Mouse (Mus musculus): ENCODE measurements around the gene Immp2l. TPM values are rescaled to one million over a fixed set of nuclear protein-coding genes. Genes with fewer than 3 reads are reported as not detected.

Immp2l gene
- polyA plus RNA-seq, 1 experiment from 2014 or later: 12.5 TPM

DNA sequence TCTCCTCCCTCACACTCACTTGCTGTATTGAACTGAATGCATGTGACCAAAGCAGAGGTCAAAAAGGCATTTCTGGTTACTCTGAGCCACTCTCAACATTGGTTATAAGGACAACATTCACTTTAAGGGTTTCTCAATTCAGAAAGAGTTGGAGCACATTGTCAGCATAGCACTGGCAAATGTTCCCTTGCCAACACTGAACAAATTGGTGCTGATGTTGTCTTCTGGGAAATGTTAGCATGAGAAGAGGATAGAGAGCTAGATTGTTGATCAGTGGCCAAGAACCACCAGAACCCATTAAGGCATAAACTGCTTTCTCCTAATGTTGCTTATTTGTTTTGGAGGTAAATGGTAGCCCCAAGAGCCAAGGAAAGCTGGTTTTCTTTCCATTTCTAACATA, 922.6 kb downstream of the Immp2l start:
- Histone ChIP-seq H3K9ac (ENCODE audit: low read depth, low read length) (no peak overlapping the region), H3K4me1 (ENCODE audit: control insufficient read depth, low read depth, low read length) (no peaks in the 10 kb centered on the region), H3K36me3 (ENCODE audit: control insufficient read depth, insufficient read depth) (no peaks in the 10 kb centered on the region), H3K27ac (ENCODE audit: low read length) (no peak overlapping the region), H3K27me3 (ENCODE audit: control insufficient read depth, insufficient read depth, low read depth, low read length) (no peaks in the 10 kb centered on the region), H3K9me3 (replicated peaks; ENCODE audit: control insufficient read depth, low read length) (no peaks in the 10 kb centered on the region), H3K4me2 (ENCODE audit: low read depth, low read length) (no peak overlapping the region), H3K4me3 (ENCODE audit: low read depth, low read length) (no peak overlapping the region)
- no peak for ATAC-seq (ENCODE audit: low read depth)

- no peaks in the 10 kb centered on the region for H3K4me1 ChIP-seq (ENCODE audit: control insufficient read depth, low read depth, low read length)
- 57% methylated on average over 1 of the region's 1 CpGs for WGBS (ENCODE audit: insufficient replicate concordance)
- no peaks in the 10 kb centered on the region for H3K27me3 ChIP-seq (ENCODE audit: control insufficient read depth, insufficient read depth, low read depth, low read length)
- no peaks in the 10 kb centered on the region for H3K36me3 ChIP-seq (ENCODE audit: control insufficient read depth, insufficient read depth)
- H3K27ac ChIP-seq (ENCODE audit: low read length): no peak overlapping the region
- H3K4me2 ChIP-seq (ENCODE audit: low read depth, low read length): no peak overlapping the region
- H3K9me3 ChIP-seq (replicated peaks; ENCODE audit: control insufficient read depth, low read length): no peaks in the 10 kb centered on the region
- H3K4me3 ChIP-seq (ENCODE audit: low read depth, low read length): no peak overlapping the region
- ATAC-seq (ENCODE audit: low read depth): no peak
- H3K9ac ChIP-seq (ENCODE audit: low read depth, low read length): no peak overlapping the region
These were observed 925.5 kb downstream of the Immp2l start for GRCm38 (mm10) chr12:41949409-41949808.

GRCm38 (mm10) chr12:41949841-41950241, 926.0 kb downstream of the Immp2l start:
- Histone ChIP-seq H3K4me2 (ENCODE audit: low read depth, low read length) (no peak overlapping the region), H3K4me3 (ENCODE audit: low read depth, low read length) (no peak overlapping the region), H3K9ac (ENCODE audit: low read depth, low read length) (no peak overlapping the region), H3K9me3 (replicated peaks; ENCODE audit: control insufficient read depth, low read length) (no peaks in the 10 kb centered on the region), H3K36me3 (ENCODE audit: control insufficient read depth, insufficient read depth) (no peaks in the 10 kb centered on the region), H3K27me3 (ENCODE audit: control insufficient read depth, insufficient read depth, low read depth, low read length) (no peaks in the 10 kb centered on the region), H3K27ac (ENCODE audit: low read length) (no peak overlapping the region), H3K4me1 (ENCODE audit: control insufficient read depth, low read depth, low read length) (no peaks in the 10 kb centered on the region)
- no peak for ATAC-seq (ENCODE audit: low read depth)
- 63% methylated on average over 6 of the region's 6 CpGs for WGBS (ENCODE audit: insufficient replicate concordance)

DNA sequence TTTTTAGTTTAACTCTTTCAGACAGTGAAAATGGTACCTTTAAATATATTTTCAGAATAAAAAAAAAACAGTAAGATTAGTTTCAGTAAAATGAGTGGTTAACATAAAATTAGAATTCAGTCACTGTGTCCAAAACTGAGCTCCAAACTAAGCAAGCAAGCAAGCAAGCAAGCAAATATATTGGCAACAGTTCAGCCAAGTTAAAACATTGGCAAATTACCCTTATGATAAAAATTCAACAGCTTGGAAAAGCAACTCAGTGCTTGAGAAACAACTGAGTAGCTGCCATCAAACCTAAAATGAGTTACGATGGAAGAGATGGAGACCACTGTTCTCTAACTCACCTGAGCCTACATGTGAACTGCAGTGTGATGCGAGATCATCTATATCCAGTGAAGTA, 926.8 kb downstream of the Immp2l start:
- H3K27ac ChIP-seq (ENCODE audit: low read length): no peak overlapping the region
- no peak overlapping the region for H3K4me3 ChIP-seq (ENCODE audit: low read depth, low read length)
- no peak overlapping the region for H3K4me2 ChIP-seq (ENCODE audit: low read depth, low read length)
- H3K27me3 ChIP-seq (ENCODE audit: control insufficient read depth, insufficient read depth, low read depth, low read length): no peaks in the 10 kb centered on the region
- H3K36me3 ChIP-seq (ENCODE audit: control insufficient read depth, insufficient read depth): no peaks in the 10 kb centered on the region
- H3K4me1 ChIP-seq (ENCODE audit: control insufficient read depth, low read depth, low read length): no peaks in the 10 kb centered on the region
- WGBS (ENCODE audit: insufficient replicate concordance): 72% methylated on average over 2 of the region's 2 CpGs
- no peak for ATAC-seq (ENCODE audit: low read depth)
- H3K9ac ChIP-seq (ENCODE audit: low read depth, low read length): no peak overlapping the region
- H3K9me3 ChIP-seq (replicated peaks; ENCODE audit: control insufficient read depth, low read length): no peaks in the 10 kb centered on the region

DNA sequence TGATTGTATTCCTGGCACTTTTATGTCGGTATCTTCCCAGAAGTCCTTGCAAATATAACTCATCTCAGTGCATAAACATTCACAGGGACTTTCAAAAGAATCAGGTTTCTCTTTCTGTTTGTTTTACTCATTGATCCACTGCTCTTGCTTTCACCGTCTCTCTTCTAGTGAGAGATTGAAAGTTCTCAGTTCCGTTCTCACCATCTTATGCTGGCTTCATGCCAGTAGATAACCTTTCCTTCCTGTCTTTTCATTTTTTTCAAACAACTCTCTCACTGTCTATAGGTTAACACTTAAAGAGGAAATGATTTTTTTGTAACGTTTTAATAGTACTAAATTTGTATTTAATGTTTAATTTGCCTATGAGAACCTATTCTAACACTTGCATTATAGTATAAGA, 937.1 kb downstream of the Immp2l start:
- H3K4me2 ChIP-seq (ENCODE audit: low read depth, low read length): no peak overlapping the region
- H3K4me3 ChIP-seq (ENCODE audit: low read depth, low read length): no peak overlapping the region
- no peaks in the 10 kb centered on the region for H3K4me1 ChIP-seq (ENCODE audit: control insufficient read depth, low read depth, low read length)
- no peak overlapping the region for H3K27ac ChIP-seq (ENCODE audit: low read length)
- H3K9me3 ChIP-seq (replicated peaks; ENCODE audit: control insufficient read depth, low read length): no peaks in the 10 kb centered on the region
- no peaks in the 10 kb centered on the region for H3K36me3 ChIP-seq (ENCODE audit: control insufficient read depth, insufficient read depth)
- H3K9ac ChIP-seq (ENCODE audit: low read depth, low read length): no peak overlapping the region
- no peak for ATAC-seq (ENCODE audit: low read depth)
- WGBS (ENCODE audit: insufficient replicate concordance): 29% methylated on average over 4 of the region's 4 CpGs
- H3K27me3 ChIP-seq (ENCODE audit: control insufficient read depth, insufficient read depth, low read depth, low read length): no peaks in the 10 kb centered on the region

GRCm38 (mm10) chr12:41991408-41991807, 967.5 kb downstream of the Immp2l start:
- Histone ChIP-seq H3K27ac (ENCODE audit: low read length) (no peak overlapping the region), H3K4me3 (ENCODE audit: low read depth, low read length) (no peak overlapping the region), H3K9ac (ENCODE audit: low read depth, low read length) (no peak overlapping the region), H3K4me2 (ENCODE audit: low read depth, low read length) (no peak overlapping the region), H3K36me3 (ENCODE audit: control insufficient read depth, insufficient read depth) (no peaks in the 10 kb centered on the region), H3K27me3 (ENCODE audit: control insufficient read depth, insufficient read depth, low read depth, low read length) (no peaks in the 10 kb centered on the region), H3K9me3 (replicated peaks; ENCODE audit: control insufficient read depth, low read length) (no peaks in the 10 kb centered on the region), H3K4me1 (ENCODE audit: control insufficient read depth, low read depth, low read length) (no peaks in the 10 kb centered on the region)
- WGBS (ENCODE audit: insufficient replicate concordance): 39% methylated on average over 1 of the region's 1 CpGs
- ATAC-seq (ENCODE audit: low read depth): no peak

All from liver, embryonic 16.5 days (tissue).